9 mouse cellular contexts compared by ENCODE assay signal in genomic region chr11:100724919-100725512, GRCm38 (mm10). TPM values are rescaled to one million over a fixed set of nuclear protein-coding genes. Genes with fewer than 3 reads are reported as not detected.
DNase-seq lines count a peak whose midpoint lies in the region; ATAC-seq and TF ChIP-seq lines count a peak whose summit lies in the region.
"Had no signal": no experiment of that assay in that cellular context is flagged by ENCODE, and none has a peak within 500 bp of the region (broad histone marks: within the 10 kb centered on the region; RNA-seq: fewer than 3 reads in every experiment).

No protein-coding gene starts in this region.

- no peak for TF ChIP-seq POLR2A in spleen, adult 2 months (IDR thresholded peaks at IDR 0.05; ENCODE audit: low read depth, low read length)

- WGBS in spleen, adult 2 months = 27% methylated on average over 5 of the region's 5 CpGs
- WGBS in heart, embryonic 12.5 days = 31% methylated on average over 5 of the region's 5 CpGs
- 15% methylated on average over 5 of the region's 5 CpGs for WGBS in liver, embryonic 14.5 days (ENCODE audit: insufficient replicate concordance)

- no peak for TF ChIP-seq CTCF in spleen, adult 2 months (IDR thresholded peaks at IDR 0.05; ENCODE audit: extremely low read depth, insufficient read depth, insufficient read length, insufficient replicate concordance)
- TF ChIP-seq CTCF in liver, embryonic 14.5 days (IDR thresholded peaks at IDR 0.05; ENCODE audit: low read depth) = no peak

- H3K4me1 ChIP-seq in spleen, adult 2 months (ENCODE audit: control insufficient read depth, insufficient read depth, insufficient read length) = peaks cover 32% of the 10 kb centered on the region
- peaks cover 46% of the 10 kb centered on the region for H3K4me1 ChIP-seq in heart, embryonic 12.5 days (replicated peaks)
- peaks cover 26 to 39% of the 10 kb centered on the region in 2 experiments for H3K4me1 ChIP-seq in liver, embryonic 14.5 days (replicated peaks; ENCODE audit: control insufficient read depth in 2 of 2, insufficient read depth in 2 of 2, low read length in 1 of 2)

- no peak for TF ChIP-seq EP300 in liver, embryonic 14.5 days (IDR thresholded peaks at IDR 0.05; ENCODE audit: low read depth)

- H3K36me3 ChIP-seq in spleen, adult 2 months (ENCODE audit: control insufficient read depth, insufficient read depth, low read length) = peaks cover 9% of the 10 kb centered on the region
- peaks cover 14% of the 10 kb centered on the region for H3K36me3 ChIP-seq in heart, embryonic 12.5 days
- peaks cover 11% of the 10 kb centered on the region for H3K36me3 ChIP-seq in liver, embryonic 14.5 days (replicated peaks; ENCODE audit: control insufficient read depth, insufficient read depth, low read depth)

- H3K27ac ChIP-seq in spleen, adult 2 months (ENCODE audit: insufficient read depth, low read length) = peak overlapping the region; percentile 12; the same call in 1 of the 2 replicates
- peak overlapping the region; percentile 69 for H3K27ac ChIP-seq in heart, embryonic 12.5 days (ENCODE audit: poor library complexity, severe bottlenecking)
- H3K27ac ChIP-seq in liver, embryonic 14.5 days = peak overlapping the region; percentile 21

- peak overlapping the region; percentile 29; the same call in 1 of the 2 replicates for H3K9ac ChIP-seq in heart, embryonic 12.5 days
- H3K9ac ChIP-seq in liver, embryonic 14.5 days (replicated peaks) = no peak overlapping the region

- no peaks in the 10 kb centered on the region for H3K27me3 ChIP-seq in spleen, adult 2 months (ENCODE audit: control insufficient read depth, insufficient read depth, low read length)
- no peaks in the 10 kb centered on the region for H3K27me3 ChIP-seq in heart, embryonic 12.5 days (replicated peaks)
- no peaks in the 10 kb centered on the region for H3K27me3 ChIP-seq in liver, embryonic 14.5 days (ENCODE audit: control insufficient read depth, insufficient read depth, low read length)

- no peak for DNase-seq in spleen, adult 2 months (ENCODE audit: low read depth in 1 of 2, low spot score in 2 of 2)
- no peak for DNase-seq in spleen, postnatal 14 days (ENCODE audit: low spot score in 2 of 2)
- DNase-seq in liver, embryonic 14.5 days (ENCODE audit: low read depth in 3 of 3, low spot score in 3 of 3) = no peak
- peak; percentile 74 for DNase-seq in yolk sac, embryonic 10.5 days (ENCODE audit: low spot score)
- no peak for DNase-seq in retina, embryonic 14.5 days (ENCODE audit: low spot score)
- DNase-seq in cerebellum, adult 18-20 months = no peak

- ATAC-seq in heart, embryonic 12.5 days (ENCODE audit: insufficient number of reproducible peaks, low FRiP score) = peak; percentile 60
- peak; percentile 47 for ATAC-seq in liver, embryonic 14.5 days (ENCODE audit: insufficient read depth)
- no peak for ATAC-seq in cerebellum, adult (ENCODE audit: insufficient number of reproducible peaks, low FRiP score, low TSS enrichment)

- no peaks in the 10 kb centered on the region for H3K9me3 ChIP-seq in heart, embryonic 12.5 days (replicated peaks)
- H3K9me3 ChIP-seq in liver, embryonic 14.5 days (ENCODE audit: control insufficient read depth, low read length) = no peaks in the 10 kb centered on the region

- no peak overlapping the region for H3K4me3 ChIP-seq in spleen, adult 2 months (ENCODE audit: extremely low read depth, insufficient read depth, insufficient read length)
- no peak overlapping the region for H3K4me3 ChIP-seq in heart, embryonic 12.5 days
- H3K4me3 ChIP-seq in liver, embryonic 14.5 days (ENCODE audit: insufficient read depth in 1 of 2, low read depth in 2 of 2, low read length in 2 of 2) = no peak overlapping the region
- H3K4me3 ChIP-seq: myocyte had no signal

- no peak overlapping the region; the same call in 1 of the 2 replicates for H3K4me2 ChIP-seq in heart, embryonic 12.5 days
- H3K4me2 ChIP-seq in liver, embryonic 14.5 days (ENCODE audit: low read depth) = peak overlapping the region; percentile 19; the same call in 1 of the 2 replicates

RNA-seq across cellular contexts. Expression of gene Hspb9, which starts 11.4 kb away (rescaled TPM):
- 0.36 TPM in 1 of 2 replicates, not detected in the other for polyA plus RNA-seq in spleen, adult 2 months (2012; rRNA removed)
- polyA plus RNA-seq in heart, embryonic 12.5 days (2016; fragmentation: Nextera tagmentation; extraction: Ambion mirVana) = 0.27 TPM in 1 of 2 replicates, not detected in the other
- polyA plus RNA-seq in liver, embryonic 14.5 days (2012; rRNA removed) = not detected in 2 replicates
- polyA plus RNA-seq in liver, embryonic 14.5 days (2014; fragmentation: Nextera tagmentation; extraction: Ambion mirVana) = 0.14 TPM in 1 of 2 replicates, not detected in the other

RNA-seq across cellular contexts. Expression of gene Kat2a, which starts 12.8 kb away (rescaled TPM):
- 31.1 and 39.0 TPM in 2 replicates for polyA plus RNA-seq in spleen, adult 2 months (2012; rRNA removed)
- 45.4 and 49.0 TPM in 2 replicates for polyA plus RNA-seq in heart, embryonic 12.5 days (2016; fragmentation: Nextera tagmentation; extraction: Ambion mirVana)
- 13.0 and 13.8 TPM in 2 replicates for polyA plus RNA-seq in liver, embryonic 14.5 days (2012; rRNA removed)
- polyA plus RNA-seq in liver, embryonic 14.5 days (2014; fragmentation: Nextera tagmentation; extraction: Ambion mirVana) = 12.7 and 14.6 TPM in 2 replicates

RNA-seq across cellular contexts. Expression of gene Rab5c, which starts 13.0 kb away (rescaled TPM):
- polyA plus RNA-seq in spleen, adult 2 months (2012; rRNA removed) = 183 and 200 TPM in 2 replicates
- polyA plus RNA-seq in heart, embryonic 12.5 days (2016; fragmentation: Nextera tagmentation; extraction: Ambion mirVana) = 10.5 and 11.4 TPM in 2 replicates
- 109 and 127 TPM in 2 replicates for polyA plus RNA-seq in liver, embryonic 14.5 days (2012; rRNA removed)
- 57.4 and 59.9 TPM in 2 replicates for polyA plus RNA-seq in liver, embryonic 14.5 days (2014; fragmentation: Nextera tagmentation; extraction: Ambion mirVana)

RNA-seq across cellular contexts. Expression of gene Dhx58, which starts 20.9 kb away (rescaled TPM):
- polyA plus RNA-seq in spleen, adult 2 months (2012; rRNA removed) = 15.1 and 17.6 TPM in 2 replicates
- polyA plus RNA-seq in heart, embryonic 12.5 days (2016; fragmentation: Nextera tagmentation; extraction: Ambion mirVana) = 0.74 and 0.90 TPM in 2 replicates
- 1.5 and 1.6 TPM in 2 replicates for polyA plus RNA-seq in liver, embryonic 14.5 days (2012; rRNA removed)
- 1.3 and 1.7 TPM in 2 replicates for polyA plus RNA-seq in liver, embryonic 14.5 days (2014; fragmentation: Nextera tagmentation; extraction: Ambion mirVana)

RNA-seq across cellular contexts. Expression of gene Zfp385c, which starts 32.8 kb away (rescaled TPM):
- 0.50 and 0.60 TPM in 2 replicates for polyA plus RNA-seq in spleen, adult 2 months (2012; rRNA removed)
- polyA plus RNA-seq in heart, embryonic 12.5 days (2016; fragmentation: Nextera tagmentation; extraction: Ambion mirVana) = 0.41 TPM in 1 of 2 replicates, not detected in the other
- not detected in 2 replicates for polyA plus RNA-seq in liver, embryonic 14.5 days (2012; rRNA removed)
- polyA plus RNA-seq in liver, embryonic 14.5 days (2014; fragmentation: Nextera tagmentation; extraction: Ambion mirVana) = not detected in 2 replicates

Comparison
In these comparisons a context has a peak if more than half of its experiments do, and no peak if none do; other contexts are left out.
1. H3K27ac ChIP-seq: peak in every context shown above with its lines; median percentile 69 in heart, embryonic 12.5 days; 21 in liver, embryonic 14.5 days; 12 in spleen, adult 2 months.